Mouse (Mus musculus) lung, postnatal 25 days (tissue): ENCODE measurements at regions not wholly inside any gene's neighbourhood (a gene's known extent, or its start where the extent isn't known, plus 50 kb on each side); places are given as distances from the start of the nearest gene placed in this dataset.
A peak's percentile ranks its signal among the peaks of the same experiment; 100 is the strongest.

Experiments used
- DNase-seq: peaks from one replicate; pipeline ENCODE4 v3.0.0; 2022; ENCODE audit warnings: low spot score

GRCm38 (mm10) chr15:62087755-62088154 is 1164.9 kb upstream of the A1bg start:
- no peak for DNase-seq

- no peak for DNase-seq
Observed at GRCm38 (mm10) chr15:62086037-62086436, 1163.2 kb upstream of the A1bg start.

GRCm38 (mm10) chr15:62083347-62083746 is 1160.5 kb upstream of the A1bg start:
- no peak for DNase-seq

GRCm38 (mm10) chr15:62082539-62082938 is 1159.7 kb upstream of the A1bg start:
- no peak for DNase-seq

- DNase-seq: peak; percentile 74
Observed at GRCm38 (mm10) chr15:62079155-62080109, 1156.6 kb upstream of the A1bg start.

GRCm38 (mm10) chr15:62076552-62077234 is 1153.9 kb upstream of the A1bg start:
- DNase-seq: no peak

GRCm38 (mm10) chr15:62074735-62075134 is 1151.9 kb upstream of the A1bg start:
- no peak for DNase-seq

GRCm38 (mm10) chr15:62073595-62073994 is 1150.8 kb upstream of the A1bg start:
- DNase-seq: no peak

GRCm38 (mm10) chr15:62071311-62071710 is 1148.5 kb upstream of the A1bg start:
- no peak for DNase-seq

- no peak for DNase-seq
Observed at GRCm38 (mm10) chr15:62068422-62069160, 1145.8 kb upstream of the A1bg start.

GRCm38 (mm10) chr15:62064399-62064798 is 1141.6 kb upstream of the A1bg start:
- DNase-seq: no peak

GRCm38 (mm10) chr15:62057449-62057848 is 1134.6 kb upstream of the A1bg start:
- DNase-seq: no peak

- DNase-seq: no peak
Observed at GRCm38 (mm10) chr15:62056889-62057288, 1134.1 kb upstream of the A1bg start.

- DNase-seq: peak; percentile 44
Observed at GRCm38 (mm10) chr15:62056401-62056800, 1133.6 kb upstream of the A1bg start.

GRCm38 (mm10) chr15:62055011-62055410 is 1132.2 kb upstream of the A1bg start:
- DNase-seq: no peak

- no peak for DNase-seq
Observed at GRCm38 (mm10) chr15:62053420-62054239, 1130.8 kb upstream of the A1bg start.

- DNase-seq: no peak
Observed at GRCm38 (mm10) chr15:62049416-62049815, 1126.6 kb upstream of the A1bg start.

GRCm38 (mm10) chr15:62048981-62049380 is 1126.2 kb upstream of the A1bg start:
- DNase-seq: no peak

- no peak for DNase-seq
Observed at GRCm38 (mm10) chr15:62046276-62046675, 1123.5 kb upstream of the A1bg start.

- no peak for DNase-seq
Observed at GRCm38 (mm10) chr15:62044654-62045335, 1122.0 kb upstream of the A1bg start.
